Mouse (Mus musculus) forebrain, embryonic 13.5 days (tissue): Measurements from ENCODE around the gene Sapcd1. TPM values are rescaled to one million over a fixed set of nuclear protein-coding genes. Genes with fewer than 3 reads are reported as not detected.
"Not testable (repeated sequence)": the region's sequence is repeated elsewhere in the genome, so short reads cannot be mapped to it uniquely, and the experiment has no call there.

Experiments
- ATAC-seq: fragments of 200-750 bp; cut with Nextera tagmentation; 2 replicates; pipeline ENCODE4 v1.8.0; 2017
- H3K27ac ChIP-seq: fragments of 300-500 bp; sonication (generic); 2 replicates; pipeline ENCODE4 v1.5.1; 2015; ENCODE audit warnings: inconsistent platforms, mild to moderate bottlenecking, moderate library complexity
- H3K27me3 ChIP-seq: fragments of 300-500 bp; sonication (generic); 2 replicates; pipeline ENCODE4 v1.6.1; 2015; ENCODE audit warnings: mild to moderate bottlenecking, inconsistent platforms
- H3K36me3 ChIP-seq: fragments of 300-500 bp; sonication (generic); 2 replicates; pipeline ENCODE4 v1.6.1; 2015; ENCODE audit warnings: mild to moderate bottlenecking, inconsistent platforms; ENCODE audit not compliant: poor library complexity, severe bottlenecking
- H3K4me1 ChIP-seq: fragments of 300-500 bp; sonication (generic); 2 replicates; pipeline ENCODE4 v1.6.1; 2015; ENCODE audit warnings: inconsistent platforms
- H3K4me2 ChIP-seq: fragments of 300-500 bp; sonication (generic); 2 replicates; pipeline ENCODE4 v1.6.1; 2015; ENCODE audit warnings: inconsistent platforms, mild to moderate bottlenecking, moderate library complexity
- H3K4me3 ChIP-seq: fragments of 300-500 bp; sonication (generic); 2 replicates; pipeline ENCODE4 v1.5.1; 2015; ENCODE audit warnings: mild to moderate bottlenecking, inconsistent platforms
- H3K9ac ChIP-seq: fragments of 300-500 bp; sonication (generic); 2 replicates; pipeline ENCODE4 v1.6.1; 2015; ENCODE audit warnings: mild to moderate bottlenecking, inconsistent platforms
- H3K9me3 ChIP-seq: fragments of 300-500 bp; sonication (generic); replicated peaks from 2 replicates; pipeline ENCODE4 v1.6.1; 2016; ENCODE audit warnings: inconsistent platforms
- WGBS: fragments of 180-500 bp; shearing (Covaris S2); methylation state at CpG from one replicate; pipeline ENCODE4 v1.1.7; 2015; 5-methylcytosine and 5-hydroxymethylcytosine counted together
- polyA plus RNA-seq: library from polyadenylated mRNA; unstranded; fragments of >200 nt; fragmentation: Nextera tagmentation; extraction: Ambion mirVana; gene quantifications from 2 replicates; pipeline ENCODE4 v1.2.1, GENCODE M21; 2015

Sapcd1 gene
- polyA plus RNA-seq, 1 experiment from 2014 or later = 7.2 TPM

DNA sequence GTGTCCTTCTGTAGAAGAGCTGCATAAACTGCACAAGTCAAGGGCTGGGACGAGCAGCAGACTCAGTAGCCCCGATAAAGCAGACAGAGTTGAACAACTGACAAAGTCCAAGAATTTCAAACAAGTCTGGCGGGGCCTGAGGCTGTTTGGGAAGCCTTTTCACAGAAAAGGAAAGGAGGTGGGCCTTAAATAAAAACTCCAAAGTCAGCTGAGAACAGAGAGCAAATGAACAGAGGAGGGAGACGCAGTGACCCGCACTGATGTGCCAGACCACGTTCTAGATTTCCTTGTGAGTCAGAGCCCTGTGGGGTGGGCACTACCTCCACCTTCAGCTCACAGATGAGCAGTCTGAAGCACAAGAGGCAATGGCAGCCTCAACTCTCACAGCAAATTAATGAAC lies 7.1 kb upstream of the Sapcd1 start:
- Histone ChIP-seq H3K9me3 (no peaks in the 10 kb centered on the region), H3K4me1 (peaks cover 2% of the 10 kb centered on the region), H3K27me3 (no peaks in the 10 kb centered on the region), H3K4me3 (no peak overlapping the region), H3K9ac (no peak overlapping the region), H3K27ac (no peak overlapping the region), H3K36me3 (no peaks in the 10 kb centered on the region), H3K4me2 (no peak overlapping the region)
- no peak for ATAC-seq
- 79% methylated on average over 6 of the region's 6 CpGs for WGBS

DNA sequence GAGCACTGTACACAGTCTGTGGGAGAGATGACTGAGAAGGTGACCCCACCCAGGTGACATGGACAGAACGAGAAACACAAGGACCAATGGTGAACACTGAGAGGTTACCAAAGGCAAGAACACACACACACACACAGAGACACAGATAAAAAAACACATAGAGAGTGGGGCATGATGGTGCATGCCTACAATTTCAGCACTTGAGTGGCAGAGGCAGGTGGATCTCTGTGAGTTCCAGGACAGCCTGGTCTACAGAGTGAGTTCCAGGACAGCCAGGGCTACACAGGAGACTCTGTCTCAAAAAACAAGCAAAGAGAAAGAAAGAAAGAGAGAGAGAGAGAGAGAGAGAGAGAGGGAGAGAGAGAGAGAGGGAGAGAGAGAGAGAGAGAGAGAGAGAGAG lies 5.9 kb upstream of the Sapcd1 start:
- not testable (repeated sequence) for H3K27me3 ChIP-seq, H3K4me3 ChIP-seq, H3K4me2 ChIP-seq, H3K9ac ChIP-seq, H3K9me3 ChIP-seq, H3K4me1 ChIP-seq, H3K36me3 ChIP-seq, H3K27ac ChIP-seq, ATAC-seq
- WGBS = 59% methylated on average over 1 of the region's 1 CpGs

DNA sequence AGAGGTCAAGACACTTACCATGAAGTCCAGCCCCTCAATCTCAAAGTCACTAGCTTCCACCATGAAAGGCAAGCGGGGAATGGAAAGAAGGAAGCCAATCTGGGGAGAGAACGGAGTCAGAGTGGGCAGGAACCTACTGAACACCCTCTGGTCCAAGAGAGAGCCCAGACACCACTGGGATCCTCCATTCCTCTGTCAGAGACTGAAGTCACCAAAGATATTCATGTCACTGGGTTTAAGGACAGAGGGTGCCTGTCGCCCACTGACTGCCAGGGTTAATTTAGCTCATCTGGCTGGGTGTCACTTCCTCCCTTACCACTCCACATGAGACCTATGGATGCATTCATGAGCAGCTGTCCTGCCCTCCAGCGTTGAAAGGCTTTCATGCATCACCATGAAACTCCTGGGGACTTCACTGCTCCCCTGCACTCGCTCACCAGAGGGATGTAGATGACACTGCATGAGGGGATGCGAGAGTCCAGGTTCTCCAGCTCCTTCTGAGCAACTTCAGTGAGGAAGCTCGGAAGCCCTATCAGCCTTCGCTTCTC lies 4.6 kb upstream of the Sapcd1 start:
- no peak overlapping the region for H3K4me3 ChIP-seq
- no peaks in the 10 kb centered on the region for H3K9me3 ChIP-seq
- no peaks in the 10 kb centered on the region for H3K36me3 ChIP-seq
- peaks cover 22% of the 10 kb centered on the region for H3K4me1 ChIP-seq
- H3K27me3 ChIP-seq = 0 out of 2 replicates have a peak, but pooled peaks cover 4% of the 10 kb centered on the region
- WGBS = 82% methylated on average over 8 of the region's 8 CpGs
- no peak for ATAC-seq
- no peak overlapping the region for H3K4me2 ChIP-seq
- H3K9ac ChIP-seq = no peak overlapping the region
- no peak overlapping the region for H3K27ac ChIP-seq

DNA sequence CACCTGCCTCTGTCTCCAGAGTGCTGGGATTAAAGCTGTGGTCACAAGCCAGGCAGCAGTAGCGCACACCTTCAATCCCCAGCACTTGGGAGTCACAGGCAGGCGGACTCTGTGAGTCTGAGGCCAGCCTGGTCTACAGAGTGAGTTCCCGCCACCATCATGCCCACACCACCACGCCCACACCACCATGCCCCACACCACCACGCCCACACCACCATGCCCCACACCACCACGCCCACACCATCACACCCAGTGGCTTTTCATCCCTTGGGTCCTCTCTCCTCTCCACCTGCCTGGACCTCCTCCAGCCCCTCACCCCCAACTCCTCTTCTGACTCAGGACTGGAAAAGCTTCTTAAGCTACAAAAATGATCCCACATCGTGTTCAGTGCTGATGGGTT lies 4.1 kb upstream of the Sapcd1 start:
- Histone ChIP-seq H3K27ac (no peak overlapping the region), H3K4me1 (peaks cover 25% of the 10 kb centered on the region), H3K27me3 (0 out of 2 replicates have a peak, but pooled peaks cover 4% of the 10 kb centered on the region), H3K4me3 (no peak overlapping the region), H3K36me3 (no peaks in the 10 kb centered on the region), H3K4me2 (no peak overlapping the region), H3K9me3 (no peaks in the 10 kb centered on the region), H3K9ac (no peak overlapping the region)
- no peak for ATAC-seq
- WGBS = 75% methylated on average over 6 of the region's 7 CpGs

DNA sequence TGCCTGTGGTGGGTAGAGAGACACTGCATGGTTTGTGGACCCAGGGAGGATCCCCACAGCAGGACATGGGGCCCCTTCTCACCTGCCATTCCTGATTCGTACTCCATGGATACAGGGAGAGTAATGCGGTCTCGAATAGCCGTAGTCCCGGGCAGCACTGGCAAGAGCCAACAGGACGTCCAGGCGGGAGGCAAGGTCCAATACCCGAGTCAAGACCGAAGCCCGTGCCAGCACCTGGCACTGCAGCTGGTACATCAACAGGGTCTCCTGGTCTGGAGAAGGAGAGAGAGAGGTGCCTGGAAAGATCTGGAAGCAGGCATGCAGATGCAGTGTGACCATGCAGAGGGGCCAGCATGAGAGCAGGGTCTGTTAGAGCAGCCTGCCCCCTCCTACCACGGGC lies 3.5 kb upstream of the Sapcd1 start:
- Histone ChIP-seq H3K9me3 (no peaks in the 10 kb centered on the region), H3K9ac (no peak overlapping the region), H3K4me2 (no peak overlapping the region), H3K4me3 (no peak overlapping the region), H3K36me3 (no peaks in the 10 kb centered on the region), H3K27ac (no peak overlapping the region), H3K4me1 (peaks cover 30% of the 10 kb centered on the region), H3K27me3 (0 out of 2 replicates have a peak, but pooled peaks cover 4% of the 10 kb centered on the region)
- no peak for ATAC-seq
- 91% methylated on average over 11 of the region's 11 CpGs for WGBS

DNA sequence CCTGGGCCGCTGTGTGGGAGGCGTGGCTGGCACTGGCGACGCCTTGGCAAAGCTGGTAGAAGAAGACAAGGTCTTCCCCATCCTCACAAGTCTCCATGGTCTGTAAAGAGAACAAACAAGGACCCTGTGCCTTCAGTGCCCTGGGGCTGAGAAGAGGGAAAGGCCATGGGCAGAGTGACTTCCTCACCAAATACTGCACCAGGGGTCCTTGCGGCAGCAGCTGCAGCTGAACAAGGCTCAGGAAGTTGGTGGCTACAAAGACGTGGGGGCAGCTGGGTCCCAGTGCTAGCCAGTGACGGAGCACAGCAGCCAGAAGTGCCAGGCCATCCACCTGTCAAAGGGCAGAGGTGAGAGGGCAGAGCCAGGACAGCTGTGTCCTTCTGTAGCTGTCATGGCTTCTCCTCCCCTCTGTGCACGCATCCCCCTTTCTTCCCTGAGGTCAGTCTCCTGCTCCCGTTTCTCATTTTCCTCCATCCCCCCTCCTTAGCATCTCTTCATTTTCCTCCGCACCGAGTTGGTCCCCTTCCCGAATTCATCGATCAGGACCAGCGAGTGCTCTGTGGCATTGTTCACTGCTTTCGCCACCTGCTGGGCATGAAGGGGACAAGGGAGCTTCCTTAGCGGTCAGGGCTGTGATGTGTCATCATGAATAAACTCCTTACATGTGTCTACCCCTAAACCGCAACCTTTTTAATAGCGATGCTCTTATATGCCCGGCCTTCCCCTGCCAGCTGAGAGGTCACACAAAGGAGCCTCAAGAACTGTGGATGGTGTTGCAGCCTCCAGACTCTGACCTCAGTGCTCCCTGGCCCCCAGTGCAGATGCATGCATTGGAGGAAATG lies 2.1 kb upstream of the Sapcd1 start:
- Histone ChIP-seq H3K4me3 (no peak overlapping the region), H3K4me2 (peak overlapping the region; percentile 27; the same call in 1 of the 2 replicates)
- no peak for ATAC-seq

DNA sequence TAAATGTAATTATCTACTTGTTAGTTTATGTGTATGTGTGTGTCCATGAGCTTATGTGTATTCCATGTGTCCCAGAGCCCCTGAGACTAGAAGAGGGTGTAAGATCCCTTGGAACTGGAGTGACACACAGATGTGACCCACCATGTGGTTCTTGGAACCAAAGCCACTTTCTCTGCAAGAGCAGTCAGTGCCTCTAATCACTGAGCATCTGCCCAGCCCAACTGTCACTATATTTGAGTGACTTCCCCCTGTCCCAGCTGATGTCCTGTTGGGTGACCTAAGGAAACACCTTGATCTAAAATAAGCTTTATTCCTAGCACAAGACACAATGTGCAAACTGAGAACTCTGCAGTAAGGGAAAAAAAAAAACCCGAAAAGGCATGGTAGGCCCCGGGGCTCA lies 499 bp upstream of the Sapcd1 start:
- Histone ChIP-seq H3K27me3 (0 out of 2 replicates have a peak, but pooled peaks cover 4% of the 10 kb centered on the region), H3K4me3 (no peak overlapping the region), H3K4me2 (no peak overlapping the region), H3K27ac (peak overlapping the region; percentile 82; the same call in 1 of the 2 replicates), H3K9me3 (no peaks in the 10 kb centered on the region), H3K4me1 (peaks cover 36% of the 10 kb centered on the region), H3K36me3 (no peaks in the 10 kb centered on the region), H3K9ac (0 out of 2 replicates have a peak overlapping the region, but pooled peaks have one; percentile 37)
- no peak for ATAC-seq
- 82% methylated on average over 2 of the region's 2 CpGs for WGBS

More for the DNA sequence above, 2.1 kb upstream of the Sapcd1 start:
- Histone ChIP-seq H3K36me3 (no peaks in the 10 kb centered on the region), H3K27ac (no peak overlapping the region), H3K4me1 (peaks cover 36% of the 10 kb centered on the region), H3K9ac (peak overlapping the region; percentile 35), H3K9me3 (no peaks in the 10 kb centered on the region), H3K27me3 (0 out of 2 replicates have a peak, but pooled peaks cover 4% of the 10 kb centered on the region)
- WGBS = 33% methylated on average over 19 of the region's 19 CpGs

DNA sequence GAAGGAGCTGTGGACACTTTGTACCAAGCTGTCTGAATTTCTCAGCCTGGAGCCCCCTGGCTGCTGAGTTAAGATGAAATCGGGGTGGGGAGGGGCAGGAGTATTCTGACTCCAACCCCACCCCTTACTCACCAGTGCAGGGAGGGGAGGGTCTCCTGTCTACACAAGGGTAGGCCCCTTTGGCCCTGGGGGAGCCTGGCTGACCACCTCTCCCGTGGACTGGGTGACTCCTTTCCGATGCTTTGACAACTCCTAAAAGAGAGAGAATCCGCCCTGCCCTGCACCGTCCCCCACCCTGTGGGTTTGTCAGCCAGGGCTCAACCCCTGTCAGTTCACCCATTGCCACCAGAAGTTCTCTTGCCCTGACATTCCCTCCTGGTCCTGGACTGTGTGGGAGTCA lies 1.6 kb downstream of the Sapcd1 start:
- no peaks in the 10 kb centered on the region for H3K36me3 ChIP-seq
- H3K9me3 ChIP-seq = no peaks in the 10 kb centered on the region
- H3K4me2 ChIP-seq = no peak overlapping the region; the same call in 1 of the 2 replicates
- no peak overlapping the region for H3K9ac ChIP-seq
- H3K27me3 ChIP-seq = 0 out of 2 replicates have a peak, but pooled peaks cover 4% of the 10 kb centered on the region
- WGBS = 80% methylated on average over 5 of the region's 5 CpGs
- no peak for ATAC-seq
- H3K4me1 ChIP-seq = peaks cover 41% of the 10 kb centered on the region
- peak overlapping the region; percentile 40; the same call in 1 of the 2 replicates for H3K27ac ChIP-seq
- H3K4me3 ChIP-seq = no peak overlapping the region

DNA sequence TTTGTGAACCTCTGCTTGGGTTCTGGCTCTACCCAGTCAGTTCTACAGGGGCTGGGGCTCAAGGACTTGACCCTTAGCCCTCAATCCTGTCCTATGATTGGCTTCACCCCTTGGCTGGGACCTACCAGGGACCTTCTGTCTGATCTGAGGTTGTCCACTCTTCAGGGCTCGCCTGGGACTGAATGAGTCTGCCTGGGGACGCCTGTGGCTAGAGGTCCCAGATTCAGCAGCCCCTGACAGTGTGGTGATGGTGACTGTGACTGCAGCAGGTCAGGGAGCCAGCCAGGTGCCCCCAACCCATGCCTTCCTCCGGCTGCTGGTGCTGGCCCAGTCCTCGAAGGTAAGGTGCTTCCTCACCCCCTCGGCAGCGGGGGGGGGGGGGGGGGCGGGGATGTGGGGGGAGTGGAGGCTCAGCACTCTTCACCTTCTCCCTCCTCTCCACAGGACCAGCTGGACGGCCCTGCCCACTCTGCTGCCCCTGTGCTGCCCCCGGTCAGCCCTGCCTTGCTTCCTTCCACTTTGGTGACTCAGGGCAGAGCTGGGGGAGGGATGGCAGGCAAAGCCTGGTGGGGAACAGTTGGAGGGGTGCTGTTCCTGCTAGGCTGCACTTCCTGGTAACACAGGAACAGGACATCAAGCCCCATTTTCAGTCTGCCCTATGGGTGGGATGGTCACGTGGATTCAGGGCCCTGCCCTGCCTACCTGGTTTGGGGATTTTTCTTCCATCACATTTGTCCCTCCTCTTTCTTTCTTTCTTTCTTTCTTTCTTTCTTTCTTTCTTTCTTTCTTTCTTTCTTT lies 2.9 kb downstream of the Sapcd1 start:
- H3K4me2 ChIP-seq = no peak overlapping the region
- no peaks in the 10 kb centered on the region for H3K9me3 ChIP-seq
- H3K36me3 ChIP-seq = no peaks in the 10 kb centered on the region
- H3K27me3 ChIP-seq = 0 out of 2 replicates have a peak, but pooled peaks cover 4% of the 10 kb centered on the region
- H3K9ac ChIP-seq = no peak overlapping the region
- ATAC-seq = no peak
- no peak overlapping the region for H3K4me3 ChIP-seq
- peaks cover 39% of the 10 kb centered on the region for H3K4me1 ChIP-seq
- no peak overlapping the region for H3K27ac ChIP-seq
- 80% methylated on average over 6 of the region's 10 CpGs for WGBS

DNA sequence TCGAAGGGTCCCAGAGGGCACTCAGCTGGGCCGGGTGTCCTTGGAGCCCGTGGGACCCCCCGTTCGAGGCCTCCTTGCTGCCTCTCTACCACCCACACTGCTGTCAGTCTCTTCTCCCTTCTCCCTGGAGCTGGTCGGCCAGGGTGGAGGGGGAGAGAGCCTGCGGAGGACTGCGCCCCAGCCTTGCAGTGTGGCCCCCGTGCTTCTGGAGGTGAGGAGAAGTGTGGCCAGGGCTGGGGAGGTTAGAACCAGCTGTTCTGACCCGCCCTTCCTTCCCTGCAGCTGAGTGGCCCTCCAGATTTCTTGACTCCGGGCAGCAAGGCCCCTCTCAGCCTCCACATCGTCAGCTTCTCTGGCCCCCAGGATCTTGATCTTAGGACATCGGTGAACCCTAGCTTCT lies 3.6 kb downstream of the Sapcd1 start:
- Histone ChIP-seq H3K27ac (no peak overlapping the region), H3K9me3 (no peaks in the 10 kb centered on the region), H3K36me3 (no peaks in the 10 kb centered on the region), H3K27me3 (no peaks in the 10 kb centered on the region), H3K4me1 (peaks cover 34% of the 10 kb centered on the region), H3K4me3 (no peak overlapping the region), H3K9ac (no peak overlapping the region), H3K4me2 (no peak overlapping the region)
- 74% methylated on average over 13 of the region's 13 CpGs for WGBS
- no peak for ATAC-seq

DNA sequence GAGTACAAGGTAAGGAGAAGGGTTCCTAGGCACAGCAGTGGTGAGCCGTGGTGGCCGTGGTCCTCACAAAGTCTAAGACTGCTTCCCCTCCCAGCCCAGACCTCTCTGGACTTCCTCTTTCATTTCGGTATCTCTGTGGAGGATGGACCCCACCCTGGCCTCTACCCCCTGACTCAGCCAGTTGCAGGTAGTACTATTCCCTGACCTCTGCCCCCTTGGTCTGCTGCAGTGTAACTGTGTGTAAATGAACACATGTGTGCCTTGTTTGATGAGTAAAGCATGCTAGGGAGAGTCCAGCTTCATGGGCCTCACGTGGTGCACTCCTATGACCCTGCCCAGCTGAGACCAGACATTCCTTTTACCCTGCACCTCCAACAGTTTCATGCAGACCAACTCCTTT lies 4.1 kb downstream of the Sapcd1 start:
- no peaks in the 10 kb centered on the region for H3K27me3 ChIP-seq
- H3K36me3 ChIP-seq = no peaks in the 10 kb centered on the region
- H3K27ac ChIP-seq = no peak overlapping the region
- no peak for ATAC-seq
- H3K9ac ChIP-seq = no peak overlapping the region
- 75% methylated on average over 4 of the region's 4 CpGs for WGBS
- H3K4me2 ChIP-seq = no peak overlapping the region
- H3K4me3 ChIP-seq = no peak overlapping the region
- H3K9me3 ChIP-seq = no peaks in the 10 kb centered on the region
- peaks cover 33% of the 10 kb centered on the region for H3K4me1 ChIP-seq

DNA sequence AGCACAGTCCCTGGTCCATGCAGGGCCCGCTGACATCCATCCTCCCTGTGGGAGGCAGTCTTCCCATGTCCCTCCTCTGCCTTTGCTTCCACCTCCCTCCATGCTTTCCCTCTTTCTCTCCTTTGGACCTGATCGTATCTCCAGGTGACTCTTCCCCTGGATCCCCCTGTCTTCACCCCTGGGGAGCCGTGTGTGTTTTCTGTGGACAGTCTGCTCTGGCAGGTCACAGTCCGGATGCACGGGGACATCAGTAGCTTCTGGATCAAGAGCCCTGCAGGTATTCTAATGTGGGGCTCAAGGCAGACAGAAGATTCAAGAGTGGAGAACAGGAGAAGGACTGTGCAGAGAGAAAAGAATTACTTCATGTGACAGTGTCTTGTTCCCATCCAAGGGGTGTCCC lies 4.6 kb downstream of the Sapcd1 start:
- Histone ChIP-seq H3K36me3 (no peaks in the 10 kb centered on the region), H3K27ac (no peak overlapping the region), H3K4me2 (no peak overlapping the region), H3K4me1 (peaks cover 27% of the 10 kb centered on the region), H3K27me3 (no peaks in the 10 kb centered on the region), H3K4me3 (no peak overlapping the region), H3K9ac (no peak overlapping the region), H3K9me3 (no peaks in the 10 kb centered on the region)
- no peak for ATAC-seq
- WGBS = 86% methylated on average over 5 of the region's 5 CpGs
